Comparison of ENCODE assay signal across 10 mouse cellular contexts in genomic region chr5:102110031-102110430, GRCm38 (mm10). TPM values are rescaled to one million over a fixed set of nuclear protein-coding genes. Genes with fewer than 3 reads are reported as not detected.
A peak's percentile ranks its signal among the peaks of the same experiment; 100 is the strongest.
DNase-seq lines count a peak whose midpoint lies in the region; ATAC-seq and TF ChIP-seq lines count a peak whose summit lies in the region.
"Had no signal": no experiment of that assay in that cellular context is flagged by ENCODE, and none has a peak within 500 bp of the region (broad histone marks: within the 10 kb centered on the region; RNA-seq: fewer than 3 reads in every experiment).

No protein-coding gene starts in this region.

- no peak for TF ChIP-seq CTCF in midbrain, postnatal 0 days (IDR thresholded peaks at IDR 0.05)
- no peak for TF ChIP-seq CTCF in kidney, adult 2 months (conservative IDR thresholded peaks at IDR 0.05; ENCODE audit: insufficient read depth, insufficient read length, low read depth, low read length)

- H3K4me3 ChIP-seq in forebrain, embryonic 15.5 days, result no peak overlapping the region
- H3K4me3 ChIP-seq in midbrain, postnatal 0 days (ENCODE audit: low read depth, low read length), result no peak overlapping the region
- H3K4me3 ChIP-seq in kidney, adult 2 months (ENCODE audit: insufficient read depth, low read depth, low read length), result no peak overlapping the region
- H3K4me3 ChIP-seq: limb, embryonic 12.5 days; stomach, embryonic 15.5 days had no signal

- H3K9me3 ChIP-seq in forebrain, embryonic 15.5 days, result no peaks in the 10 kb centered on the region
- no peaks in the 10 kb centered on the region for H3K9me3 ChIP-seq in midbrain, postnatal 0 days (ENCODE audit: low read length)
- H3K9me3 ChIP-seq: limb, embryonic 12.5 days; stomach, embryonic 15.5 days had no signal

- H3K4me1 ChIP-seq in forebrain, embryonic 15.5 days, result peaks cover 6% of the 10 kb centered on the region
- peaks cover 8% of the 10 kb centered on the region; the same call in 1 of the 2 replicates for H3K4me1 ChIP-seq in midbrain, postnatal 0 days (ENCODE audit: insufficient read depth, low read length)
- H3K4me1 ChIP-seq in kidney, adult 2 months (ENCODE audit: control insufficient read depth, insufficient read depth, low read length), result no peaks in the 10 kb centered on the region
- H3K4me1 ChIP-seq: stomach, embryonic 15.5 days had no signal

- intact Hi-C loops in heart, postnatal 36 days (cut with DNase I), result no loop called here

- H3K27ac ChIP-seq in forebrain, embryonic 15.5 days (replicated peaks), result peak overlapping the region; percentile 21; the same call in 1 of the 2 replicates
- H3K27ac ChIP-seq in midbrain, postnatal 0 days (ENCODE audit: low read depth, low read length), result no peak overlapping the region
- no peak overlapping the region for H3K27ac ChIP-seq in kidney, adult 2 months (ENCODE audit: insufficient read depth, low read depth, low read length)
- H3K27ac ChIP-seq: limb, embryonic 12.5 days; stomach, embryonic 15.5 days had no signal

- H3K9ac ChIP-seq in forebrain, embryonic 15.5 days (replicated peaks), result no peak overlapping the region
- H3K9ac ChIP-seq in midbrain, postnatal 0 days (replicated peaks; ENCODE audit: low read length, poor library complexity, severe bottlenecking), result no peak overlapping the region
- H3K9ac ChIP-seq: limb, embryonic 12.5 days; stomach, embryonic 15.5 days had no signal

- TF ChIP-seq POLR2A in kidney, adult 2 months (IDR thresholded peaks at IDR 0.05; ENCODE audit: low read depth, low read length), result no peak

- H3K27me3 ChIP-seq in forebrain, embryonic 15.5 days, result no peaks in the 10 kb centered on the region
- no peaks in the 10 kb centered on the region for H3K27me3 ChIP-seq in midbrain, postnatal 0 days (ENCODE audit: insufficient read depth, low read length)
- H3K27me3 ChIP-seq in kidney, adult 2 months (replicated peaks; ENCODE audit: control insufficient read depth, insufficient read depth, low read length), result 0 out of 2 replicates have a peak, but pooled peaks cover 1% of the 10 kb centered on the region
- H3K27me3 ChIP-seq: limb, embryonic 12.5 days; stomach, embryonic 15.5 days had no signal

- H3K36me3 ChIP-seq in forebrain, embryonic 15.5 days, result no peaks in the 10 kb centered on the region
- H3K36me3 ChIP-seq in midbrain, postnatal 0 days (ENCODE audit: insufficient read depth, low read length), result no peaks in the 10 kb centered on the region
- H3K36me3 ChIP-seq in kidney, adult 2 months (ENCODE audit: control insufficient read depth, insufficient read depth, low read length), result no peaks in the 10 kb centered on the region
- H3K36me3 ChIP-seq: limb, embryonic 12.5 days; stomach, embryonic 15.5 days had no signal

- no peak overlapping the region for H3K4me2 ChIP-seq in forebrain, embryonic 15.5 days (replicated peaks)
- H3K4me2 ChIP-seq in midbrain, postnatal 0 days (ENCODE audit: low read depth, low read length, poor library complexity, severe bottlenecking), result no peak overlapping the region
- H3K4me2 ChIP-seq: limb, embryonic 12.5 days; stomach, embryonic 15.5 days had no signal

- peak; percentile 38; the same call in 1 of the 2 replicates for ATAC-seq in forebrain, embryonic 15.5 days (replicated peaks)
- peak; percentile 41; the same call in 1 of the 2 replicates for ATAC-seq in midbrain, postnatal 0 days (ENCODE audit: low FRiP score)

- WGBS in forebrain, embryonic 15.5 days, result 56% methylated on average over 7 of the region's 7 CpGs
- 36% methylated on average over 7 of the region's 7 CpGs for WGBS in midbrain, postnatal 0 days
- WGBS in kidney, adult 2 months, result 81% methylated on average over 7 of the region's 7 CpGs

- DNase-seq in adrenal gland, adult (ENCODE audit: inconsistent age in 2 of 2, low spot score in 1 of 2), result peak; percentile 54 to 67
- DNase-seq in adrenal gland, adult 18-20 months (ENCODE audit: low spot score in 2 of 2), result no peak
- DNase-seq in layer of hippocampus, adult 9-11 months, result peak; percentile 87
- DNase-seq in midbrain, postnatal 0 days (ENCODE audit: low spot score), result peak; percentile 76
- DNase-seq in lung, postnatal 14 days, result no peak
- DNase-seq in kidney, adult 2 months, result no peak
- no peak for DNase-seq in heart, postnatal 36 days

RNA-seq across cellular contexts. Expression of gene Wdfy3, which starts 40.3 kb away (rescaled TPM):
- 10 to 100 TPM; 36.6 to 38.6 TPM for total RNA-seq in adrenal gland, adult 18-20 months (2021)
- polyA plus RNA-seq in forebrain, embryonic 15.5 days (2015; fragmentation: Nextera tagmentation; extraction: Ambion mirVana), result 26.2 and 26.3 TPM in 2 replicates
- 87.9 and 89.2 TPM in 2 replicates for total RNA-seq in midbrain, postnatal 0 days (2014; rRNA removed)
- 17.1 and 18.2 TPM in 2 replicates for polyA plus RNA-seq in midbrain, postnatal 0 days (2015; fragmentation: Nextera tagmentation; extraction: Ambion mirVana)
- polyA plus RNA-seq in kidney, adult 2 months (2012; rRNA removed), result 39.7 and 49.2 TPM in 2 replicates
- total RNA-seq in heart, postnatal 36 days (2021), result 10 to 100 TPM; 31.2 to 31.9 TPM

Comparison
In these comparisons a context has a peak if more than half of its experiments do, and no peak if none do; other contexts are left out.
1. DNase-seq: peak in adrenal gland, adult (2 of 2), layer of hippocampus, adult 9-11 months (single experiment) and midbrain, postnatal 0 days (single experiment); none in adrenal gland, adult 18-20 months (0 of 2), lung, postnatal 14 days (single experiment), kidney, adult 2 months (single experiment) and heart, postnatal 36 days (0 of 2).